Mouse (Mus musculus) stomach, embryonic 15.5 days (tissue): Measurements from ENCODE around the gene Tspan18. TPM values are rescaled to one million over a fixed set of nuclear protein-coding genes. Genes with fewer than 3 reads are reported as not detected.

ENCODE experiments used
- ATAC-seq: fragments of 200-750 bp; cut with Nextera tagmentation; 2 replicates; pipeline ENCODE4 v1.8.0; 2017; ENCODE audit warnings: low read depth, moderate number of reproducible peaks, moderate TSS enrichment; ENCODE audit not compliant: insufficient read depth, low FRiP score
- H3K27ac ChIP-seq: fragments of 300-500 bp; sonication (generic); 2 replicates; pipeline ENCODE4 v1.5.1; 2015; ENCODE audit warnings: mild to moderate bottlenecking, inconsistent platforms
- H3K27me3 ChIP-seq: fragments of 300-500 bp; sonication (generic); replicated peaks from 2 replicates; pipeline ENCODE4 v1.6.1; 2015; ENCODE audit warnings: inconsistent platforms
- H3K36me3 ChIP-seq: fragments of 300-500 bp; sonication (generic); 2 replicates; pipeline ENCODE4 v1.6.1; 2015; ENCODE audit warnings: inconsistent platforms
- H3K4me1 ChIP-seq: fragments of 300-500 bp; sonication (generic); 2 replicates; pipeline ENCODE4 v1.6.1; 2015; ENCODE audit warnings: inconsistent platforms
- H3K4me2 ChIP-seq: fragments of 300-500 bp; sonication (generic); 2 replicates; pipeline ENCODE4 v1.6.1; 2015; ENCODE audit warnings: mild to moderate bottlenecking, inconsistent platforms
- H3K4me3 ChIP-seq: fragments of 300-500 bp; sonication (generic); replicated peaks from 2 replicates; pipeline ENCODE4 v1.5.1; 2015; ENCODE audit warnings: inconsistent platforms
- H3K9ac ChIP-seq: fragments of 300-500 bp; sonication (generic); 2 replicates; pipeline ENCODE4 v1.6.1; 2015; ENCODE audit warnings: inconsistent platforms
- H3K9me3 ChIP-seq: fragments of 300-500 bp; sonication (generic); 2 replicates; pipeline ENCODE4 v1.6.1; 2016; ENCODE audit warnings: inconsistent platforms
- WGBS: fragments of 180-500 bp; shearing (Covaris S2); methylation state at CpG from one replicate; pipeline ENCODE4 v1.1.7; 2015; 5-methylcytosine and 5-hydroxymethylcytosine counted together
- polyA plus RNA-seq: library from polyadenylated mRNA; unstranded; fragments of >200 nt; fragmentation: Nextera tagmentation; extraction: Ambion mirVana; gene quantifications from 2 replicates; pipeline ENCODE4 v1.2.1, GENCODE M21; 2015

Gene Tspan18
- polyA plus RNA-seq, 1 experiment from 2014 or later = 20.0 TPM

DNA sequence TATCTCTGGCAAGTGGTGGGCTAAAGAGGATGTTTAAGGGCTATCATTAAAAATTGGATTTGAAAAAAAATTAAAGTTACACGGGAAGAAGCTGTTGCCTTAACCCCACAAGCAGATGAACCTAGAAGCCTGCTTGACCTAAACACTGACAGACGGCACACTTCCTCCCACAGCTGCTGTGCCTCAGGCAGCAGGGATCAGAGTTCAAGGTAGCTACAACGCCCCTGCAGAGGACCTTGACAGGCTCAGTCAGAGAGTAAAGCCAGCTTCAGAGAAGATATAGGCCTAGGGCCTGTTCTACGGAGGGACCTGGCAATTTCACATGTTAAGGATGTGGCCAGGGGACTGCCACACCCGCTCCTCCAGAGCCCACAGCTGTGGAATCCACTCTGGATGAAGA lies 161.8 kb downstream of the Tspan18 start:
- Histone ChIP-seq H3K36me3 (no peaks in the 10 kb centered on the region), H3K27me3 (no peaks in the 10 kb centered on the region), H3K9me3 (no peaks in the 10 kb centered on the region), H3K27ac (no peak overlapping the region), H3K4me3 (no peak overlapping the region), H3K9ac (no peak overlapping the region), H3K4me2 (no peak overlapping the region), H3K4me1 (peaks cover 42% of the 10 kb centered on the region)
- no peak for ATAC-seq
- WGBS = 47% methylated on average over 5 of the region's 5 CpGs

DNA sequence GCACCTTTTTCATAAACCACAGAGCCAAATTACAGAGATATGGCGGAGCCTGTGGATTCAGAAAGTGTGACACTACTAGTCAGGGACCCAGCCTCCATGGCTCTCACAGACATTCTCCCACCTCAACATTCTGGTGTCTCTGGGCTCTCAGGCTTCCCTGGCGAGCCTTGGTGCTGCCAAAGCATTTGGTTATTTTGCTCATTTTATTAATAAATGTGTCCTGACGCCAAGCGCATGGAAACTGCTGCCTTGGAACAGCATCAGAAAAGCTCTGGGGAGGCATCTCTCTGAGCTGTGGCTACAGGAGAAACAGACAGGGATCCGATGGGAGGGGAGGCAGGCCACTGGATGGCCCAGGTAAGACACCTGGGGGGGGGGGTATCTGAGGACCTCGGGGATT lies 162.4 kb downstream of the Tspan18 start:
- peaks cover 37% of the 10 kb centered on the region for H3K4me1 ChIP-seq
- WGBS = 69% methylated on average over 6 of the region's 6 CpGs
- H3K27ac ChIP-seq = no peak overlapping the region
- ATAC-seq = no peak
- no peaks in the 10 kb centered on the region for H3K36me3 ChIP-seq
- no peak overlapping the region for H3K4me2 ChIP-seq
- H3K4me3 ChIP-seq = no peak overlapping the region
- H3K27me3 ChIP-seq = no peaks in the 10 kb centered on the region
- H3K9me3 ChIP-seq = no peaks in the 10 kb centered on the region
- H3K9ac ChIP-seq = no peak overlapping the region

DNA sequence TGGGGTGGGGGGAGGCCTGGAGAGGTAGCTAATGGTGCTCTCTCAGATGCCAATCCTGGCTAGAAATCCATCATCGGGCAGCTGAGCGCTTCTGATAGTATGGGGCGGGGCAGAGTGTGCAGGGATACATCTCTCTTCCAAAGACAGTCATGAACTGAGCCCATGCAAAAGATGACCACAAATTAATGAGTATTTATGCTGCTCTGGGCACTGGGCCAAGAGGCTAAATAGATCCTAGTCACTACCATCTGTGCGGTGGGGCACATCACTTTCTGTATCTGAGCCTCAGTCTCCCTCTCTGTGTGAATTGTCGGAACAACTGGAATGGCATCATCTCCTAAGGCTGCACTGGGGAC lies 163.5 kb downstream of the Tspan18 start:
- no peaks in the 10 kb centered on the region for H3K36me3 ChIP-seq
- H3K4me2 ChIP-seq = no peak overlapping the region
- 59% methylated on average over 5 of the region's 5 CpGs for WGBS
- no peaks in the 10 kb centered on the region for H3K9me3 ChIP-seq
- H3K9ac ChIP-seq = no peak overlapping the region
- no peak overlapping the region for H3K27ac ChIP-seq
- H3K4me1 ChIP-seq = peaks cover 26% of the 10 kb centered on the region
- no peaks in the 10 kb centered on the region for H3K27me3 ChIP-seq
- H3K4me3 ChIP-seq = no peak overlapping the region
- no peak for ATAC-seq

DNA sequence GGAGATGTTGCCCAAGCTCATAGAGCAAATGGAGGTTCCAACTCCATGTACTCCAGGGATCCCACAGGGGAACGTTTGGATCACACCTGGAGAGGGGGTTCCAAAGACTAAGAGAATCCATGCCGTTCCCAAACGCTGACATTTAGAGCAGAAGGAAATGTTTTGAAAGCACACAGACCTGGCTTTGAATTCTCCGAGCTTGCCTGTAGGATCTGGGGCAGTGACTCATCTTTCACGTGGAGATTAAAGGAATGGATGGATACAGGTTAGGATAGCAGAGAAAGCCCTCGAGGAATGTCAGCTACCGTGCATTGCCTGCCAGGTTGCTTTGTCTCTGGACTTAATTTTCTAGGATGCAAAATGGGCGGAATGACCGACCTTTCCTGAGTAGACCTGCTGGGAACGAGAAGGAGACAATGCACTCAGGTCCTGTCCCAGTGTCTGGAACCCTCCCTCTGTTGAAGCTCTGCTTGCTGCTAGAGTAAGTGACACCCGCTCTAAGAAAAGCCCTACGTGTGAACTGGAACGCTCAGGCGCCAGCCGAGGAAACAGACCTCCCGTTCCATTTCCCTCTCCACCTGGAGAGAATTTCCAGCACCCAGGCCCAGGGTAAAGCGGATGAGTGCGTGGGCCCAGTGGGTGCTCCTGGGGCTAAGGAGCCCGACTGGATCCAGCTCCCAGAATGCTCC lies 164.0 kb downstream of the Tspan18 start:
- Histone ChIP-seq H3K4me3 (no peak overlapping the region), H3K4me2 (no peak overlapping the region), H3K4me1 (peaks cover 26% of the 10 kb centered on the region), H3K27me3 (no peaks in the 10 kb centered on the region), H3K36me3 (no peaks in the 10 kb centered on the region), H3K9ac (no peak overlapping the region), H3K9me3 (no peaks in the 10 kb centered on the region), H3K27ac (no peak overlapping the region)
- ATAC-seq = no peak
- 60% methylated on average over 19 of the region's 19 CpGs for WGBS

DNA sequence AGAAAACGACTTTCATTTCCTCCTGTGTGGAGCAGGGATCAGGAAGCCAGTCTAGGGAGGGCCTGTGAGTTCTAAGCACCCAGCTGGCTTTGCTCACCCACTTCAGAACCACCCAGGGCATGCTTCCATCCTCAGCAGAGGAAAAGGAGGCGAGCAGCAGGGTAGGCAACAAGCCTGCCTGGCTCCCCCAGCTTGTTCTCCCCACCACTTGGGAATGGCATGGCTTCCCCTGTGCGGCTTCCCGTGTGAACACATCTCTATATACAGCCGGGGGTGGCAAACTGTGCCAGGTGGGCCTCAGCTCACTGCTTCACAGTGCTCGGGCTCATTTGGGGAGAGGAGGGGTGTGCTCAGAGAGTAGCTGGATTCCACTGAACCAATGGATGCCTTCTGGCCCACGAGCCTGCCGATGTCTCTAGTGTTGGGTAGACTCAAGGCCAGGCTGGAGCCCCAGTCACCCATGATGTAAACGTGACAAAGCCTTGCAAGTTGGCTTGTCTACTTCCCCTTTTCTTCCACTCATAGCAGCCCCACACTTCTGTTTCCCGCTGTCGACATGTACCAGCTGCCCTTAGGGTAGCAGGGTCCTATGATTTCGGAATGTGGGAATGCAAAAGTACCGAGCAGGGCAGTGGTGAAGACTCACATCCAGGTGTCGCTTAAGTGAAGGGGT lies 167.4 kb downstream of the Tspan18 start:
- no peak for ATAC-seq
- no peaks in the 10 kb centered on the region for H3K27me3 ChIP-seq
- no peak overlapping the region for H3K4me2 ChIP-seq
- no peaks in the 10 kb centered on the region for H3K36me3 ChIP-seq
- no peak overlapping the region for H3K9ac ChIP-seq
- no peaks in the 10 kb centered on the region for H3K9me3 ChIP-seq
- H3K4me1 ChIP-seq = peaks cover 26% of the 10 kb centered on the region
- no peak overlapping the region for H3K27ac ChIP-seq
- WGBS = 67% methylated on average over 14 of the region's 14 CpGs
- no peak overlapping the region for H3K4me3 ChIP-seq

DNA sequence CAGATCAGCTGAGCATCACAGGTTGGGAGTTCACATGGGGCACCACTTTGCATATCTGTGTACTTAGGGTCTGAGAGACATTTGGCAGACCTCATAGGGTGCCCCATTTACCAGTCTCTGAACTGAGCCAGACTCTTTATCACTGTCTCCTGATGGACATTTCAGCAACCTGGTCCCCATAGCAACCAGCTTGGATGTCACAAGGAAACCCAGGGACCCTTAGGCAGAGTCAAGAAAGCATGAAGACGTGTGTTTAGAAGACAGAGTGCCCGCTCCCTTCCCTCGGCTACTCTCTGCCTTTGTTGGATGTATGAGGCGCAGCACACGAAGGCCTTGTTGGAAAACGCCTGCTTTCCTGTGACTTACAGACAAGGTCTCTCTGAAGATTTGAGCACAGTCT lies 168.0 kb downstream of the Tspan18 start:
- H3K27me3 ChIP-seq = no peaks in the 10 kb centered on the region
- H3K36me3 ChIP-seq = no peaks in the 10 kb centered on the region
- WGBS = 73% methylated on average over 6 of the region's 6 CpGs
- H3K4me2 ChIP-seq = no peak overlapping the region
- no peak overlapping the region for H3K27ac ChIP-seq
- peaks cover 22% of the 10 kb centered on the region; the same call in 1 of the 2 replicates for H3K4me1 ChIP-seq
- no peak overlapping the region for H3K4me3 ChIP-seq
- no peak overlapping the region for H3K9ac ChIP-seq
- H3K9me3 ChIP-seq = no peaks in the 10 kb centered on the region
- no peak for ATAC-seq

DNA sequence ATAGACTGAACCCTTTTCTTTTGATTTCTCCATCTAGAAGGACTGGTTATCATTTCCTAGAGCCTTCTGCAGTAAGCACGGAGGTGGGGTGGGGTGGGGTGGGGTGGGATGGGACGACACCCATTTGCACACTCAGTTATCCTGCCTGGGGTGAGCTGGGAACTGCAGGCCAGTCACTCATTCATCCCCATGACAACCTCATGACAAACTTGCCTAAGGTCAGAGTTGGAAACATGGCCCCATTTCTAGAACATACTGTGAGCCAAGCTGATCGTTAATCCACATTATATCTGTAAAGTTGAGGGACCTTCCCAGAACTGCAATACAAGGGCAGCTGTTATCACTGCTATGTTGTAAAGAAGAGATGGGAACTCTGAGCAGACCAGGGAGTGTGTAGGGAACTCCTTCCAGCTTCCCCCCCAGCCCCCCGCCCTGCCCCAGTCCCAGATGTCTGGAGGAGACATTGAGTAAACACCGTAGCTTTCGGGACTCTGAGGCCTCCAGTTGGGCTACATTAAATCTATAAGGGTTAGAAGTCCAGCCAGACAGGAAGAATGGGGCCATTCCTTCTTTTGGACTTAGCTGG lies 170.5 kb downstream of the Tspan18 start:
- H3K4me2 ChIP-seq = no peak overlapping the region
- ATAC-seq = no peak
- H3K4me3 ChIP-seq = no peak overlapping the region
- H3K36me3 ChIP-seq = no peaks in the 10 kb centered on the region
- no peak overlapping the region for H3K9ac ChIP-seq
- WGBS = 46% methylated on average over 6 of the region's 6 CpGs
- H3K9me3 ChIP-seq = no peaks in the 10 kb centered on the region
- H3K4me1 ChIP-seq = peaks cover 18% of the 10 kb centered on the region; the same call in 1 of the 2 replicates
- H3K27me3 ChIP-seq = no peaks in the 10 kb centered on the region
- H3K27ac ChIP-seq = no peak overlapping the region

DNA sequence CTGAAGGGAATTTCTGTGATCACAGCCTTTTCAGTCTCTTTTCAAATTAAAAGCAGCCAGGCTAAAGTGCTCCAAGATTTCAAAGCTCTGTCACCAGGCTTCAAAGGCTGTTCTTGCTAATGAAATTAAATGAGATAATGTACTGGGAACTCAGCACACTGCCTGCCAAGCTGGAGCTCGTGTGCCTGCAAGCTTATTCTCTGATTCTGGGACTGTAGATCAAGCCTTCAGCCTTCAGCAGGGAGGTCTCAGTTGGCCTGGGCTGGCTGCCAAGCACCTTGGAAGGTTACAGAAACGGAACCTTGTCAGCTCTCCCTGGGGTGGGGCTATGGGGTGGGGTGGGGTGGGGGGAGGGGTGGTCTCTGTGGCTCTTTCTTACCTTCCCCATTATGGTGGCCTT lies 171.0 kb downstream of the Tspan18 start:
- Histone ChIP-seq H3K9ac (no peak overlapping the region), H3K27ac (peak overlapping the region; percentile 28; the same call in 1 of the 2 replicates), H3K4me2 (no peak overlapping the region), H3K27me3 (no peaks in the 10 kb centered on the region), H3K36me3 (no peaks in the 10 kb centered on the region), H3K4me1 (peaks cover 18% of the 10 kb centered on the region; the same call in 1 of the 2 replicates), H3K4me3 (no peak overlapping the region), H3K9me3 (no peaks in the 10 kb centered on the region)
- WGBS = 16% methylated on average over 2 of the region's 2 CpGs
- no peak for ATAC-seq

DNA sequence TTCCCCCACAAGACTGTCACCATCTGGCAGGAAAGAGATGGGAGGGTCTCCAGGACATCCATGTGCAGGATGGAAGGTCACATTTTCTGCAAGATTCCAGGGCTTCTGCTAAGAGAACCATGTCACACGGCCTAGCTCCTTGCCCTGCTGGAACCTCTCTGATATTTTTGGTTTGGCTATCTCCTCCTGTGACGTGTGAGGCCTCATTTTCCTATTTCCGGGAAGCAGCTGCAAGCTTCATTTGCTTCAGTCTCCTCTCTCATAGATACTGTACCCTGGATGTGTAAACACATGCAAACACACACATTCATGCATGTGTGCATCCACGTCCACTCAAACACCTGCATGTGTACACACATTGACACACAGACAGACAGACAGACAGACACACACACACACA lies 171.5 kb downstream of the Tspan18 start:
- no peak for ATAC-seq
- 49% methylated on average over 4 of the region's 4 CpGs for WGBS
- Histone ChIP-seq H3K36me3 (no peaks in the 10 kb centered on the region), H3K27me3 (no peaks in the 10 kb centered on the region), H3K4me3 (no peak overlapping the region), H3K9me3 (no peaks in the 10 kb centered on the region), H3K27ac (no peak overlapping the region), H3K4me2 (no peak overlapping the region), H3K4me1 (peaks cover 18% of the 10 kb centered on the region; the same call in 1 of the 2 replicates), H3K9ac (no peak overlapping the region)

DNA sequence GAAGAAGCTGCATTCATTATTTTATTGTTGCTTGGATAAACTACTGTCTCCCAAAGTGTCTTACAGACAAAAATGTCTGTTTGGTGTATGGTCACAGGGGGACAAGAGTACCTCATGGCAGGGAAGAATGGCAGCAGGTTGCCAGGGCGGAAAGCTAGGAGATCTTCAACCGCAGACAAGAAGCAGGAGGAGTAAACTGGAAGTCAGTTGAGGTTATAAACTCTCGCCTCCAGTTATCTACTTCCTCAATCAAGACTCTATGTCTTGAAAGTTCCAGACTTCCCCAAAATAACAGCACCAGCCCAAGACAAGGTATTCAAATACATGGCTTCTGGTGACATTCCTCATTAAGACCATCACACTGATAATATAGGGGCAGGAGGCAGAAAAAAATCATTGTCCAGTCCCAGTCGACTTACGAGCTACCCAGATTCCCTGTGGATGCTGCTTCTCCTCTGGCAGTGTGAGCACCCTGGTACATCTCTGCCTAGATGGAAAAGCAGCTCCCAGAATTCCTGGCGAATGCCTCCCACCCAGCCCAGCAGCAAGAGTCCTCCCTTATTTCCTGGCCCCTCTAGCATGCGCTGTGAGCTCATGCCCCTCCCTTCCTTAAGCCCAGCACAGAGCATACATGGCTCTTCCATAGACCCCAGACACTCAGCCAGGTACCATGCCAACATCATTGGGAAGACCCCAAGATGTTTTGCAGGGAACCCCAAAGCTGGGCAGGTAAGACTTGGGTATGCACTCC lies 172.2 kb downstream of the Tspan18 start:
- no peak for ATAC-seq
- Histone ChIP-seq H3K27ac (no peak overlapping the region), H3K9me3 (no peaks in the 10 kb centered on the region), H3K27me3 (no peaks in the 10 kb centered on the region), H3K4me3 (no peak overlapping the region), H3K36me3 (no peaks in the 10 kb centered on the region), H3K4me1 (peaks cover 18% of the 10 kb centered on the region; the same call in 1 of the 2 replicates), H3K4me2 (no peak overlapping the region), H3K9ac (no peak overlapping the region)
- 72% methylated on average over 7 of the region's 7 CpGs for WGBS

DNA sequence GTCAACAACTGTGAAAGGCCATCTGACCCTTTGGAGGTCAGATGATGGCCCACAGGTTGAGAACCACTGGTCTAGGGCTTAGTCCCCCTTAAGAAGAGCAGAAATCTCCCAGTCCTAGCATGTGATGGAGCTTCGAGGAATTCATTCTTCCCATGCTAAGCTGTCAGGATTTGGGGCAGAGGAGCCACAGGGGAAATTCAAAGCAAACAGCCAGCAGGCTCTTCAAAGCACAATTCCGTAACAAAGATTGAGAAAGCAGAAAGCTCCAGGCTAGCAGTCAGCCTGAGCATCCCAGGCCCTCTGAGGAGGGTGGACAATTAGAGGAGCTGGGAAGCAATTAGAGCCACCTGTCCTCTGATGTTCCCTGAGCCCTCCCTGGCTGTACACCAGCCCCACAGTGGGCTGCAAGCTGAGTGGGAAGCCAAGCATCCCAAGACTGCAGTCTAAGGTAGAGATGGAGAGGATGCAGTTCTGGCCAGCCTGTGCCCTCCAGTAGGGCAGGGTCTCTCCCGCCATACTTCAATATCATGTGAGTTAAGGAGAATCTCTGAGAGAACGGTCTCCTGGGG lies 173.8 kb downstream of the Tspan18 start:
- Histone ChIP-seq H3K36me3 (no peaks in the 10 kb centered on the region), H3K9ac (no peak overlapping the region), H3K27me3 (no peaks in the 10 kb centered on the region), H3K4me2 (no peak overlapping the region), H3K27ac (no peak overlapping the region), H3K9me3 (no peaks in the 10 kb centered on the region), H3K4me3 (no peak overlapping the region), H3K4me1 (peaks cover 18% of the 10 kb centered on the region; the same call in 1 of the 2 replicates)
- WGBS = 83% methylated on average over 4 of the region's 4 CpGs
- no peak for ATAC-seq
